Mouse (Mus musculus) heart, postnatal 0 days (tissue): ENCODE measurements around the gene Dad1.

ENCODE experiments used
- CTCF ChIP-seq: IDR thresholded peaks from 2 replicates; pipeline ENCODE4 v1.5.1; 2016; ENCODE audit warnings: antibody characterized with exemption, control low read depth, low read depth
- EP300 ChIP-seq: IDR thresholded peaks from 2 replicates; pipeline ENCODE4 v1.6.1; 2016; ENCODE audit warnings: antibody characterized with exemption, low read depth

DNA sequence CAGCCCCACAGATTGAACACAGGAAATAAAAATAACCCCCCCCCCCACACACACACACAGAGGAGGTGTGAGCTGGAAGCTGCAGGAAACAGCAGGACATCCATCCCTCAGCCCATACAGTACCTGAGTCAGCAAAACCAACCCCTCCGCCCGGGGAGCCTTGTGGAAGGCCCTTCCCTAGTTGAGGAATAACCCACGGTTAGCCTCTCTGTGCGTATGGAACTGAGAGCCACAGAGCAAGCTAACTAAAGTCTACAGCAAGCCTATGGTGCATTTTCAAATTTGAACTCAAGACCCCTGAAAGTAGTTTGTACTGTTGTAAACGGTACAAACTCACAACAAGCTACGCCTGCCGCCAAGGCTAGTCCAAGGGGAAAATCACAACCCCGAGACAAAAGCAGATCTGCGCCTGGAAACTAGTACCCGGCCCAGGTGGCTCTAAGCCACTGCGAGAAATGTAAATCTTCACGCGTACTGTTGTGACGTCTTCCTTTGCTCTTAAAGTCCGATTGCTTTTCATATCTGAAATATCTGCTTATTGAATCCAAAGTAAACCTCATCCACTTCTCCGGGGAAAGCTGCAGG lies 20.3 kb downstream of the Dad1 start:
- TF ChIP-seq CTCF, result no peak
- TF ChIP-seq EP300, result no peak
